Mouse (Mus musculus): ENCODE results near the gene Ldlrad3. TPM values are rescaled to one million over a fixed set of nuclear protein-coding genes. Genes with fewer than 3 reads are reported as not detected.

Ldlrad3 gene
- 38.4 TPM for polyA plus RNA-seq (2014; fragmentation: Illumina TruSeq; extraction: RNeasy Lipid Tissue Mini Kit (QIAGEN cat#74804); ENCODE audit: low read depth, low replicate concordance)

GRCm38 (mm10) chr2:102185951-102186561, at the start of gene Ldlrad3:
Gene Ldlrad3, minus strand, starts transcription at chr2:102186385.

Other genes starting within 250 kb of the Ldlrad3 start
- 169 TPM for gene Trim44, start 221.4 kb upstream of the Ldlrad3 start, polyA plus RNA-seq (2014; fragmentation: Illumina TruSeq; extraction: RNeasy Lipid Tissue Mini Kit (QIAGEN cat#74804); ENCODE audit: low read depth, low replicate concordance)

Measured in kidney, adult 10 weeks (tissue).